30 mouse cellular contexts compared by ENCODE assay signal in the genomic region with DNA sequence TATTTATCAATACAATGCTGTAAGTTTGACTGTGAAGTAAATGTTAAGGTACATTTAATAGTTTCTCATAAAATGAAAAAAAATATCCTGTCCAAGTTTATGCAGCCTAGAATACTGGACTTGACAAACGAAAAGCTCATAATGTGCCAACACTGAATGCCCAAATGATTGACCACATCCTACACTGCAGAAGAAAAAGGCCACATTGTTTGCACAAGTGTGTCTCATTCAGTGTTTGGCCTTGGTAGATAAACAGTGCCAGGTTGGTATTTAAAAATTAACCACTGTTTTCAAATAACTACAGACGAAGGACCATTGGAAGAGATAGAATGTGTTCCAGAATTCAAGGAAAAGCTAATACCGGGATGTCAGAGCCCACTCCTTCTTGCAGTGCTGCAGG.
DNase-seq lines count a peak whose midpoint lies in the region; ATAC-seq and TF ChIP-seq lines count a peak whose summit lies in the region.
"Had no signal": no experiment of that assay in that cellular context is flagged by ENCODE, and none has a peak within 500 bp of the region (broad histone marks: within the 10 kb centered on the region; RNA-seq: fewer than 3 reads in every experiment).

No protein-coding gene starts in this region.

- no peak overlapping the region for H3K9ac ChIP-seq in liver, adult 2 months (ENCODE audit: low read depth, low read length)
- H3K9ac ChIP-seq in liver, postnatal 0 days (replicated peaks), result no peak overlapping the region
- no peak overlapping the region for H3K9ac ChIP-seq in stomach, embryonic 16.5 days (ENCODE audit: low read length)
- no peak overlapping the region for H3K9ac ChIP-seq in forebrain, embryonic 15.5 days (replicated peaks)
- H3K9ac ChIP-seq: embryonic facial prominence, embryonic 13.5 days; forebrain, embryonic 13.5 days; heart, embryonic 12.5 days; heart, embryonic 15.5 days; hindbrain, embryonic 14.5 days had no signal

- H3K4me2 ChIP-seq in liver, postnatal 0 days (ENCODE audit: low read depth, low read length), result no peak overlapping the region
- no peak overlapping the region for H3K4me2 ChIP-seq in stomach, embryonic 16.5 days (ENCODE audit: low read depth, low read length)
- H3K4me2 ChIP-seq in forebrain, embryonic 15.5 days (replicated peaks), result no peak overlapping the region
- H3K4me2 ChIP-seq: embryonic facial prominence, embryonic 13.5 days; forebrain, embryonic 13.5 days; heart, embryonic 12.5 days; heart, embryonic 15.5 days; hindbrain, embryonic 14.5 days had no signal

- no peak for TF ChIP-seq CTCF in liver, adult 2 months (IDR thresholded peaks at IDR 0.05; ENCODE audit: low read depth, low read length)
- no peak for TF ChIP-seq CTCF in liver, postnatal 0 days (IDR thresholded peaks at IDR 0.05; ENCODE audit: low read depth)

- H3K9me3 ChIP-seq in liver, postnatal 0 days (ENCODE audit: low read length), result no peaks in the 10 kb centered on the region
- H3K9me3 ChIP-seq in stomach, embryonic 16.5 days (replicated peaks; ENCODE audit: control insufficient read depth, low read length), result no peaks in the 10 kb centered on the region
- H3K9me3 ChIP-seq in forebrain, embryonic 15.5 days, result no peaks in the 10 kb centered on the region
- H3K9me3 ChIP-seq: embryonic facial prominence, embryonic 10.5 days; embryonic facial prominence, embryonic 13.5 days; forebrain, embryonic 10.5 days; forebrain, embryonic 13.5 days; heart, embryonic 12.5 days; heart, embryonic 15.5 days had no signal

- H3K27ac ChIP-seq in liver, adult 2 months (replicated peaks; ENCODE audit: insufficient read depth, low read depth, low read length), result no peak overlapping the region
- no peak overlapping the region for H3K27ac ChIP-seq in liver, postnatal 0 days (ENCODE audit: low read depth)
- no peak overlapping the region for H3K27ac ChIP-seq in stomach, embryonic 16.5 days (ENCODE audit: low read length)
- no peak overlapping the region for H3K27ac ChIP-seq in forebrain, embryonic 15.5 days (replicated peaks)
- H3K27ac ChIP-seq: embryonic facial prominence, embryonic 10.5 days; embryonic facial prominence, embryonic 13.5 days; forebrain, embryonic 10.5 days; forebrain, embryonic 13.5 days; heart, embryonic 15.5 days; hindbrain, embryonic 14.5 days; hindbrain, postnatal 0 days had no signal

- TF ChIP-seq EP300 in liver, postnatal 0 days (IDR thresholded peaks at IDR 0.05; ENCODE audit: low read depth), result no peak

- WGBS in liver, adult 2 months, result 25% methylated on average over 3 of the region's 3 CpGs
- 52% methylated on average over 3 of the region's 3 CpGs for WGBS in liver, postnatal 0 days (ENCODE audit: insufficient replicate concordance)
- 56% methylated on average over 3 of the region's 3 CpGs for WGBS in stomach, embryonic 16.5 days
- WGBS in forebrain, embryonic 15.5 days, result 81% methylated on average over 3 of the region's 3 CpGs

- H3K79me2 ChIP-seq in liver, adult 2 months (ENCODE audit: control insufficient read depth, insufficient read depth, low read length), result no peaks in the 10 kb centered on the region

- ATAC-seq in liver, postnatal 0 days, result no peak
- ATAC-seq in stomach, embryonic 16.5 days (ENCODE audit: insufficient read depth, low FRiP score), result peak; percentile 56; the same call in 1 of the 2 replicates
- ATAC-seq in forebrain, embryonic 15.5 days (replicated peaks), result no peak
- ATAC-seq: forebrain, embryonic 13.5 days; hindbrain, postnatal 0 days; inflammation-experienced regulatory T-cells, adult 6 months had no signal

- no peak for TF ChIP-seq POLR2A in liver, adult 2 months (IDR thresholded peaks at IDR 0.05; ENCODE audit: extremely low read depth, insufficient read depth, low read length)

- no peaks in the 10 kb centered on the region for H3K4me1 ChIP-seq in liver, adult 2 months (ENCODE audit: control insufficient read depth, insufficient read depth, low read length)
- no peaks in the 10 kb centered on the region for H3K4me1 ChIP-seq in liver, postnatal 0 days (ENCODE audit: insufficient read depth)
- H3K4me1 ChIP-seq in stomach, embryonic 16.5 days (ENCODE audit: control insufficient read depth, insufficient read depth, low read length), result no peaks in the 10 kb centered on the region
- no peaks in the 10 kb centered on the region for H3K4me1 ChIP-seq in forebrain, embryonic 15.5 days
- H3K4me1 ChIP-seq: embryonic facial prominence, embryonic 10.5 days; embryonic facial prominence, embryonic 13.5 days; forebrain, embryonic 10.5 days; forebrain, embryonic 13.5 days; heart, embryonic 12.5 days; heart, embryonic 15.5 days had no signal

- no peaks in the 10 kb centered on the region for H3K36me3 ChIP-seq in liver, adult 2 months (ENCODE audit: control insufficient read depth, insufficient read depth, low read length)
- H3K36me3 ChIP-seq in liver, postnatal 0 days (replicated peaks; ENCODE audit: insufficient read depth, low read length), result no peaks in the 10 kb centered on the region
- no peaks in the 10 kb centered on the region for H3K36me3 ChIP-seq in stomach, embryonic 16.5 days (ENCODE audit: control insufficient read depth, insufficient read depth, low read length)
- H3K36me3 ChIP-seq in forebrain, embryonic 15.5 days, result no peaks in the 10 kb centered on the region
- H3K36me3 ChIP-seq: embryonic facial prominence, embryonic 10.5 days; embryonic facial prominence, embryonic 13.5 days; forebrain, embryonic 10.5 days; G1E; heart, embryonic 12.5 days; heart, embryonic 15.5 days had no signal

- H3K27me3 ChIP-seq in liver, adult 2 months (ENCODE audit: control insufficient read depth, insufficient read depth, low read length), result no peaks in the 10 kb centered on the region
- no peaks in the 10 kb centered on the region for H3K27me3 ChIP-seq in liver, postnatal 0 days (ENCODE audit: insufficient read depth, low read length)
- H3K27me3 ChIP-seq in stomach, embryonic 16.5 days (ENCODE audit: control insufficient read depth, insufficient read depth, low read length), result no peaks in the 10 kb centered on the region
- no peaks in the 10 kb centered on the region for H3K27me3 ChIP-seq in forebrain, embryonic 15.5 days
- H3K27me3 ChIP-seq: CH12.LX; embryonic facial prominence, embryonic 13.5 days; forebrain, embryonic 13.5 days; heart, embryonic 12.5 days; heart, embryonic 15.5 days had no signal

- no peak overlapping the region for H3K4me3 ChIP-seq in liver, adult 2 months (ENCODE audit: insufficient read depth, low read depth, low read length)
- H3K4me3 ChIP-seq in liver, postnatal 0 days (ENCODE audit: low read depth, low read length), result no peak overlapping the region
- H3K4me3 ChIP-seq in stomach, embryonic 16.5 days (replicated peaks; ENCODE audit: low read length), result no peak overlapping the region
- H3K4me3 ChIP-seq in forebrain, embryonic 15.5 days, result no peak overlapping the region
- H3K4me3 ChIP-seq: embryonic facial prominence, embryonic 10.5 days; embryonic facial prominence, embryonic 13.5 days; erythroblast, embryonic 14.5 days; forebrain, embryonic 10.5 days; forebrain, embryonic 13.5 days; heart, embryonic 12.5 days; heart, embryonic 15.5 days had no signal

- peak; percentile 29 for DNase-seq in liver, adult 2 months (ENCODE audit: extremely low read depth, low read depth, low spot score)
- no peak for DNase-seq in liver, postnatal 0 days
- DNase-seq in testis, postnatal 14 days (ENCODE audit: low spot score), result peak; percentile 10
- DNase-seq in testis, postnatal 10 days (ENCODE audit: low spot score), result no peak
- DNase-seq: adrenal gland, adult 2 months; adrenal gland, postnatal 25 days; B cell, adult 2 months; cerebellum, adult 11-12 months; cerebellum, adult 8-10 months; cerebellum, postnatal 10 days; cerebellum, postnatal 36 days; embryo, embryonic 11 days; gastrocnemius, postnatal 25 days; heart, adult 18-20 months; heart, postnatal 10 days; heart, postnatal 36 days had no signal

Comparison
In these comparisons a context has a peak if more than half of its experiments do, and no peak if none do; other contexts are left out.
1. DNase-seq: peak in liver, adult 2 months (single experiment) and testis, postnatal 14 days (single experiment); none in liver, postnatal 0 days (single experiment) and testis, postnatal 10 days (single experiment).